Mouse (Mus musculus) thymus, adult 2 months (tissue): ENCODE data around the gene Haus2.

ENCODE experiments used
- CTCF ChIP-seq: fragments of 200-500 bp; IDR thresholded peaks from 2 replicates; pipeline ENCODE4 v1.5.1; 2012; ENCODE audit warnings: mild to moderate bottlenecking, control low read depth, low read length, moderate library complexity, borderline replicate concordance; ENCODE audit not compliant: control insufficient read depth, poor library complexity, insufficient read depth; ENCODE audit errors: extremely low read depth
- POLR2A ChIP-seq: fragments of 200-500 bp; IDR thresholded peaks from 2 replicates; pipeline ENCODE4 v1.6.1; 2012; ENCODE audit warnings: mild to moderate bottlenecking, low read length, control low read depth, moderate library complexity; ENCODE audit not compliant: control insufficient read depth, poor library complexity, insufficient read depth; ENCODE audit errors: extremely low read depth

GRCm38 (mm10) chr2:120655905-120656304, 46.7 kb downstream of the Haus2 start:
- TF ChIP-seq CTCF (no peak), POLR2A (no peak)
